Mouse (Mus musculus): Measurements from ENCODE around the gene Izumo1. TPM values are rescaled to one million over a fixed set of nuclear protein-coding genes. Genes with fewer than 3 reads are reported as not detected.
"Not testable (repeated sequence)": the region's sequence is repeated elsewhere in the genome, so short reads cannot be mapped to it uniquely, and the experiment has no call there.

The Izumo1 gene
- total and polyA plus RNA-seq, 3 experiments = 0.17 to 0.44 (median 0.21) TPM

- H3K4me2 ChIP-seq (ENCODE audit: insufficient read depth, low read depth, poor library complexity, severe bottlenecking) = no peak overlapping the region
- H3K9ac ChIP-seq (ENCODE audit: insufficient read depth, low read depth) = no peak overlapping the region
- TF ChIP-seq CTCF (conservative IDR thresholded peaks at IDR 0.05 in 1 of 2, IDR thresholded peaks at IDR 0.05 in 1 of 2; ENCODE audit: low read depth in 2 of 2, low read length in 2 of 2) (no peak), ZMIZ1 (IDR thresholded peaks at IDR 0.05; ENCODE audit: low read depth, low read length) (no peak), BHLHE40 (IDR thresholded peaks at IDR 0.05; ENCODE audit: low read depth, low read length) (no peak), CHD2 (IDR thresholded peaks at IDR 0.05; ENCODE audit: low read length) (no peak), NELFE (IDR thresholded peaks at IDR 0.05; ENCODE audit: low read depth, low read length) (no peak), ZNF384 (IDR thresholded peaks at IDR 0.05; ENCODE audit: low read depth, low read length) (no peak), USF2 (conservative IDR thresholded peaks at IDR 0.05; ENCODE audit: low read depth, low read length) (no peak), MYC (IDR thresholded peaks at IDR 0.05; ENCODE audit: low read depth, low read length) (no peak), NRF1 (IDR thresholded peaks at IDR 0.05; ENCODE audit: low read depth, low read length) (no peak), SIN3A (IDR thresholded peaks at IDR 0.05; ENCODE audit: low read length) (no peak), RCOR1 (conservative IDR thresholded peaks at IDR 0.05; ENCODE audit: low read depth, low read length) (no peak), UBTF (IDR thresholded peaks at IDR 0.05; ENCODE audit: low read depth, low read length) (no peak), MXI1 (IDR thresholded peaks at IDR 0.05; ENCODE audit: low read depth, low read length) (no peak)
- H3K9me3 ChIP-seq (replicated peaks; ENCODE audit: low read length) = no peaks in the 10 kb centered on the region
- in situ Hi-C loops (cut with MboI; ENCODE audit: low pct_ligation_motif_present, low pct_unique_long_range_greater_than_20kb, low sequenced_read_pairs) (no loop called here), dilution Hi-C loops (cut with MboI; ENCODE audit: extremely low pct_ligation_motif_present, extremely low pct_unique_long_range_greater_than_20kb, low sequenced_read_pairs) (no loop called here)
- no peak overlapping the region for H3K4me3 ChIP-seq (replicated peaks in 1 of 3; ENCODE audit: low read depth in 2 of 3, low read length in 2 of 3, poor library complexity in 1 of 3)
- no peak overlapping the region for H3K27ac ChIP-seq (ENCODE audit: insufficient read depth, low read depth)
- H3K4me1 ChIP-seq (ENCODE audit: control insufficient read depth in 1 of 2, insufficient read depth in 2 of 2) = peaks cover 28 to 59% of the 10 kb centered on the region in 2 experiments
- no peaks in the 10 kb centered on the region for H3K79me2 ChIP-seq (replicated peaks; ENCODE audit: control insufficient read depth, extremely low read depth, insufficient read depth, poor library complexity, severe bottlenecking)
- no peaks in the 10 kb centered on the region for H3K27me3 ChIP-seq (replicated peaks)
- no peaks in the 10 kb centered on the region for H3K36me3 ChIP-seq (replicated peaks in 1 of 2; ENCODE audit: control insufficient read depth in 1 of 2, insufficient read depth in 1 of 2, low read length in 1 of 2)
- DNase-seq (ENCODE audit: extremely low read depth) = no peak
These were observed 25.1 kb downstream of the Izumo1 start for GRCm38 (mm10) chr7:45646671-45647070.

DNA sequence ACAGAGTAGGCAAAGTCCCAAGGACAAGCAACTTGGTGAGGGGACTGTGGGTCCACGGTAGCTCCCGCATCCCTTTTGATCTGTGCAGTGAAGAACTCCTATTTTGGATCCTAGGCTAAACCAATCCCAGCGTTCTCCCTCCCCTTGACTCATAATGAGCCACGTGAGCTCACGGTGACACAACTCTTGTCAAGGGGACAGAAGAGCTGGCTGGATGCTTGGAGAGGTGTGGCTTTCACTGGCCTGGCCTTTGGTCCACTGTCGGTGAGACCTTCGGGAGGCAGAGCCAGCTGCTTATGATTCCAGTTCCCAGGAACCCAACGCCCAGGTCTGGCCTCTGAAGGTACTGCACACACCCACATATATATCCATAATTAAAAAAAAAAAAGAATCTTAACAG lies 27.7 kb downstream of the Izumo1 start:
- TF ChIP-seq CTCF (conservative IDR thresholded peaks at IDR 0.05 in 1 of 2, IDR thresholded peaks at IDR 0.05 in 1 of 2; ENCODE audit: low read depth in 2 of 2, low read length in 2 of 2) (no peak), SMC3 (IDR thresholded peaks at IDR 0.05; ENCODE audit: low read depth, low read length) (no peak), CHD1 (IDR thresholded peaks at IDR 0.05; ENCODE audit: low read depth, low read length) (no peak), NRF1 (IDR thresholded peaks at IDR 0.05; ENCODE audit: low read depth, low read length) (no peak), POLR2AphosphoS2 (IDR thresholded peaks at IDR 0.05; ENCODE audit: low read depth, low read length) (no peak), EP300 (IDR thresholded peaks at IDR 0.05; ENCODE audit: low read length) (no peak), ZC3H11A (IDR thresholded peaks at IDR 0.05; ENCODE audit: low read depth, low read length) (no peak), JUND (conservative IDR thresholded peaks at IDR 0.05; ENCODE audit: low read depth, low read length) (no peak), BHLHE40 (IDR thresholded peaks at IDR 0.05; ENCODE audit: low read depth, low read length) (no peak), PAX5 (IDR thresholded peaks at IDR 0.05; ENCODE audit: low read length) (no peak), MYC (IDR thresholded peaks at IDR 0.05; ENCODE audit: low read depth, low read length) (no peak)
- Histone ChIP-seq H3K9ac (ENCODE audit: insufficient read depth, low read depth) (no peak overlapping the region), H3K4me2 (ENCODE audit: insufficient read depth, low read depth, poor library complexity, severe bottlenecking) (no peak overlapping the region), H3K9me3 (replicated peaks; ENCODE audit: low read length) (no peaks in the 10 kb centered on the region), H3K79me2 (replicated peaks; ENCODE audit: control insufficient read depth, extremely low read depth, insufficient read depth, poor library complexity, severe bottlenecking) (no peaks in the 10 kb centered on the region), H3K27ac (ENCODE audit: insufficient read depth, low read depth) (no peak overlapping the region), H3K4me3 (replicated peaks in 1 of 3; ENCODE audit: low read depth in 2 of 3, low read length in 2 of 3, poor library complexity in 1 of 3) (no peak overlapping the region), H3K27me3 (replicated peaks) (no peaks in the 10 kb centered on the region), H3K4me1 (ENCODE audit: control insufficient read depth in 1 of 2, insufficient read depth in 2 of 2) (peaks cover 18 to 35% of the 10 kb centered on the region in 2 experiments), H3K36me3 (replicated peaks in 1 of 2; ENCODE audit: control insufficient read depth in 1 of 2, insufficient read depth in 1 of 2, low read length in 1 of 2) (no peaks in the 10 kb centered on the region)
- DNase-seq (ENCODE audit: extremely low read depth) = no peak
- in situ Hi-C loops (cut with MboI; ENCODE audit: low pct_ligation_motif_present, low pct_unique_long_range_greater_than_20kb, low sequenced_read_pairs) (no loop called here), dilution Hi-C loops (cut with MboI; ENCODE audit: extremely low pct_ligation_motif_present, extremely low pct_unique_long_range_greater_than_20kb, low sequenced_read_pairs) (no loop called here)

- H3K27ac ChIP-seq (ENCODE audit: insufficient read depth, low read depth); dilution Hi-C loops (cut with MboI; ENCODE audit: extremely low pct_ligation_motif_present, extremely low pct_unique_long_range_greater_than_20kb, low sequenced_read_pairs); in situ Hi-C loops (cut with MboI; ENCODE audit: low pct_ligation_motif_present, low pct_unique_long_range_greater_than_20kb, low sequenced_read_pairs); H3K4me2 ChIP-seq (ENCODE audit: insufficient read depth, low read depth, poor library complexity, severe bottlenecking); H3K79me2 ChIP-seq (replicated peaks; ENCODE audit: control insufficient read depth, extremely low read depth, insufficient read depth, poor library complexity, severe bottlenecking); H3K4me3 ChIP-seq (replicated peaks in 1 of 3; ENCODE audit: low read depth in 2 of 3, low read length in 2 of 3, poor library complexity in 1 of 3); DNase-seq (ENCODE audit: extremely low read depth); H3K9me3 ChIP-seq (replicated peaks; ENCODE audit: low read length); H3K36me3 ChIP-seq (replicated peaks in 1 of 2; ENCODE audit: control insufficient read depth in 1 of 2, insufficient read depth in 1 of 2, low read length in 1 of 2); H3K27me3 ChIP-seq (replicated peaks); H3K9ac ChIP-seq (ENCODE audit: insufficient read depth, low read depth): not testable (repeated sequence)
- H3K4me1 ChIP-seq (ENCODE audit: control insufficient read depth in 1 of 2, insufficient read depth in 2 of 2) = peaks cover 8 to 23% of the 10 kb centered on the region in 2 experiments
These were observed 28.9 kb downstream of the Izumo1 start for GRCm38 (mm10) chr7:45650484-45650883.

Data from CH12.LX (cell line).